Mouse (Mus musculus) C2C12 (cell line): Measurements from ENCODE around the gene Kcnq5. TPM values are rescaled to one million over a fixed set of nuclear protein-coding genes. Genes with fewer than 3 reads are reported as not detected.

Experiments
- H3K27me3 ChIP-seq: one replicate; pipeline ENCODE4 v1.6.1; 2011; ENCODE audit not compliant: control insufficient read depth, insufficient read depth, insufficient read length
- H3K36me3 ChIP-seq: one replicate; pipeline ENCODE4 v1.6.1; 2011; ENCODE audit not compliant: control insufficient read depth, insufficient read depth
- H3K4me3 ChIP-seq: one replicate; pipeline ENCODE4 v1.5.1; 2011; ENCODE audit warnings: mild to moderate bottlenecking, control low read depth; ENCODE audit not compliant: poor library complexity, insufficient read depth, severe bottlenecking
- H3K79me2 ChIP-seq: one replicate; pipeline ENCODE4 v1.6.1; 2011; ENCODE audit not compliant: control insufficient read depth, insufficient read depth
- H3K79me3 ChIP-seq: one replicate; pipeline ENCODE4 v1.6.1; 2011; ENCODE audit warnings: low read depth, control low read depth
- H3ac ChIP-seq: one replicate; pipeline ENCODE3; 2011; ENCODE audit warnings: low read depth; ENCODE audit not compliant: control insufficient read depth, insufficient read length
- CEBPB ChIP-seq: IDR thresholded peaks from one replicate; pipeline ENCODE4 v1.6.1; 2011; ENCODE audit warnings: low read depth, mild to moderate bottlenecking, control low read depth, moderate library complexity
- CTCF ChIP-seq: IDR thresholded peaks from one replicate; pipeline ENCODE4 v1.5.1; 2011; ENCODE audit not compliant: control insufficient read depth, insufficient read depth, insufficient read length
- FOSL1 ChIP-seq: IDR thresholded peaks from one replicate; pipeline ENCODE4 v1.8.0; 2011; ENCODE audit warnings: mild to moderate bottlenecking, low read length; ENCODE audit not compliant: poor library complexity, insufficient read depth, severe bottlenecking
- MAX ChIP-seq: IDR thresholded peaks from one replicate; pipeline ENCODE4 v1.6.1; 2011; ENCODE audit warnings: mild to moderate bottlenecking, control low read depth
- MYOD1 ChIP-seq: IDR thresholded peaks from one replicate; pipeline ENCODE4 v1.6.1; 2011; ENCODE audit warnings: low read depth; ENCODE audit not compliant: control insufficient read depth, insufficient read length
- MYOG ChIP-seq: IDR thresholded peaks from one replicate; pipeline ENCODE4 v1.6.1; 2011; ENCODE audit not compliant: control insufficient read depth, insufficient read length; ENCODE audit errors: extremely low read depth
- USF1 ChIP-seq: IDR thresholded peaks from one replicate; pipeline ENCODE4 v1.6.1; 2011; ENCODE audit warnings: low read depth, mild to moderate bottlenecking, control low read depth, moderate library complexity
- polyA plus RNA-seq: library from polyadenylated mRNA; unstranded; fragments of >200 nt; fragmentation: generic; extraction: Trizol; gene quantifications from one replicate; pipeline ENCODE4 v1.2.1, GENCODE M21; 2012; ENCODE audit warnings: missing spikeins

Kcnq5 gene
- polyA plus RNA-seq, 1 experiment = not detected

GRCm38 (mm10) chr1:21521995-21522394, 439.7 kb downstream of the Kcnq5 start:
- no peaks in the 10 kb centered on the region for H3K79me2 ChIP-seq
- no peak for TF ChIP-seq MAX
- H3K79me3 ChIP-seq = no peaks in the 10 kb centered on the region
- H3K36me3 ChIP-seq = no peaks in the 10 kb centered on the region
- H3K4me3 ChIP-seq = no peak overlapping the region
- no peaks in the 10 kb centered on the region for H3K27me3 ChIP-seq
- H3ac ChIP-seq = no peak overlapping the region

DNA sequence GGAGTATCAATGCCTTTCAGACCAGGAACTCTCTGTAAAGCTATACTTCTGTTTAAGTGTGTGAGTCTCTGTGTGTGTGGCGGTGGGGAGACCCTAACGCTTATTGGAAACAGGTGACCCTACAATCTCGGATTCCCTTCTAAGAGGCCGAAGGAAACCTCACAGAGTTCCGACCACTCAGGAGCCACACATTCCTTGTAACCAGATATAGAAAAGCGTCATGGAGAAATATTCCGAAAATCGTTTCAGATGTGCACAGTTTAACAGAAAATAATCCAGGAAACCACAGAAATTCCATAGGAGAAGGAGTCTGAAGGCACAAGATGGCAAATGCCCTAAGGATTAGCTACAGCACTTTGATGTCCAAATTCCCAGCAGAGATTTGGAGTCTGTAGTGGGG, 440.3 kb downstream of the Kcnq5 start:
- no peak overlapping the region for H3K4me3 ChIP-seq
- H3K79me3 ChIP-seq = no peaks in the 10 kb centered on the region
- no peaks in the 10 kb centered on the region for H3K36me3 ChIP-seq
- no peaks in the 10 kb centered on the region for H3K79me2 ChIP-seq
- H3ac ChIP-seq = no peak overlapping the region
- TF ChIP-seq CTCF = no peak
- no peak for TF ChIP-seq MYOD1
- no peak for TF ChIP-seq CEBPB
- TF ChIP-seq FOSL1 = no peak
- TF ChIP-seq USF1 = no peak
- no peak for TF ChIP-seq MAX
- TF ChIP-seq MYOG = no peak
- no peaks in the 10 kb centered on the region for H3K27me3 ChIP-seq

GRCm38 (mm10) chr1:21520116-21520645, 441.6 kb downstream of the Kcnq5 start:
- H3K4me3 ChIP-seq = no peak overlapping the region
- no peak overlapping the region for H3ac ChIP-seq
- H3K79me3 ChIP-seq = no peaks in the 10 kb centered on the region
- no peaks in the 10 kb centered on the region for H3K36me3 ChIP-seq
- no peaks in the 10 kb centered on the region for H3K79me2 ChIP-seq
- TF ChIP-seq MYOG = no peak
- TF ChIP-seq CEBPB = no peak
- H3K27me3 ChIP-seq = no peaks in the 10 kb centered on the region

GRCm38 (mm10) chr1:21506665-21507064, 455.1 kb downstream of the Kcnq5 start:
- no peaks in the 10 kb centered on the region for H3K79me2 ChIP-seq
- H3K4me3 ChIP-seq = no peak overlapping the region
- no peak overlapping the region for H3ac ChIP-seq
- no peak for TF ChIP-seq MYOG
- no peak for TF ChIP-seq FOSL1
- no peak for TF ChIP-seq CEBPB
- TF ChIP-seq CTCF = no peak
- no peak for TF ChIP-seq MAX
- TF ChIP-seq MYOD1 = no peak
- H3K27me3 ChIP-seq = no peaks in the 10 kb centered on the region
- H3K36me3 ChIP-seq = no peaks in the 10 kb centered on the region
- no peaks in the 10 kb centered on the region for H3K79me3 ChIP-seq

- Histone ChIP-seq H3K79me3 (no peaks in the 10 kb centered on the region), H3K79me2 (no peaks in the 10 kb centered on the region), H3K4me3 (no peak overlapping the region), H3ac (no peak overlapping the region), H3K36me3 (no peaks in the 10 kb centered on the region), H3K27me3 (no peaks in the 10 kb centered on the region)
- TF ChIP-seq MYOD1 (no peak), MAX (no peak), CTCF (no peak), CEBPB (no peak), USF1 (no peak)
Measured at GRCm38 (mm10) chr1:21499815-21500534, 461.8 kb downstream of the Kcnq5 start.

GRCm38 (mm10) chr1:21496307-21496706, 465.4 kb downstream of the Kcnq5 start:
- Histone ChIP-seq H3K79me3 (no peaks in the 10 kb centered on the region), H3K4me3 (no peak overlapping the region), H3ac (no peak overlapping the region), H3K27me3 (no peaks in the 10 kb centered on the region), H3K79me2 (no peaks in the 10 kb centered on the region), H3K36me3 (no peaks in the 10 kb centered on the region)
- TF ChIP-seq CEBPB (no peak), CTCF (no peak), USF1 (no peak), MYOD1 (no peak), MAX (no peak), MYOG (no peak), FOSL1 (no peak)
